Mouse (Mus musculus) erythroblast, embryonic 14.5 days (primary cell): ENCODE data around the gene Prph.

Experiments
- GATA1 ChIP-seq: IDR thresholded peaks from 2 replicates; pipeline ENCODE4 v1.6.1; 2012; ENCODE audit warnings: low read length, inconsistent platforms, mixed read lengths
- TAL1 ChIP-seq: IDR thresholded peaks from 3 replicates; pipeline ENCODE4 v1.6.1; 2012; ENCODE audit warnings: low read length, inconsistent platforms, mixed read lengths

DNA sequence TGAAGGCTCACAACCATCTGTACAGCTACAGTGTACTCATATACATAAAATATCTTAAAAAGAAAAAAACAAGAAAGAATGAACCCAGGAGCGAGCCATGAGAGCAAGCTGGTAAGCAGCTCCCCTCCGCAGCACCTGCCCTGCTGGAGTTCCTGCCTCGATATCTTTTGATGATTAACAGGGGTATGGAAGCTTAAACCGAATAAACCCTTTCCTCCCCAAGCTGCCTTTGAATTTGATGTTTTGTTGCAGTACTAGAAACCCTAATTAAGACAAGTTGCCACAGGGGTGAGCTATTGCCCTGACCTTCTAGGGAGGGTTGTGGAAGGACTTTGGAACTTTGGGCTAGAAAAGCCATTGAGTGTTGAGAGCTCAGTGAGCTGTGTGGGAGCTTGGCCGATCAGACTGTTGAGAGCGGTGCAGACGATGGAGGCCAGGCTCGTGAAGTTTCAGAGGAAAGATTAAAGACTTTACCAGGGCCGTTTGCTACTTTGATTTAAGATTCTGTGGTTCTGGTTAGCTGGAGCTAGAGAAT, 40.4 kb upstream of the Prph start:
- TF ChIP-seq TAL1 = no peak
- no peak for TF ChIP-seq GATA1
